Mouse (Mus musculus): ENCODE results near the gene Caskin1. TPM values are rescaled to one million over a fixed set of nuclear protein-coding genes. Genes with fewer than 3 reads are reported as not detected.

Caskin1 gene
- polyA plus RNA-seq, 1 experiment = 122 TPM

- no peaks in the 10 kb centered on the region for H3K27me3 ChIP-seq (ENCODE audit: control insufficient read depth, insufficient read depth, low read length)
- TF ChIP-seq CTCF (IDR thresholded peaks at IDR 0.05; ENCODE audit: borderline replicate concordance, insufficient read depth, low read depth, low read length) (no peak), POLR2A (IDR thresholded peaks at IDR 0.05; ENCODE audit: borderline replicate concordance, insufficient read depth, low read length) (no peak)
- no peak overlapping the region for H3K27ac ChIP-seq (ENCODE audit: insufficient read depth, low read length)
- H3K4me1 ChIP-seq (ENCODE audit: control insufficient read depth, insufficient read depth, low read length) = no peaks in the 10 kb centered on the region
- WGBS = 53% methylated on average over 6 of the region's 6 CpGs
- no peak overlapping the region for H3K4me3 ChIP-seq (replicated peaks; ENCODE audit: insufficient read depth, low read depth, low read length)
- DNase-seq = no peak
Measured at GRCm38 (mm10) chr17:24463374-24464133, 24.8 kb upstream of the Caskin1 start.

GRCm38 (mm10) chr17:24468636-24469246 is 19.7 kb upstream of the Caskin1 start:
- Histone ChIP-seq H3K27me3 (ENCODE audit: control insufficient read depth, insufficient read depth, low read length) (no peaks in the 10 kb centered on the region), H3K4me1 (ENCODE audit: control insufficient read depth, insufficient read depth, low read length) (peaks cover 10% of the 10 kb centered on the region), H3K4me3 (replicated peaks; ENCODE audit: insufficient read depth, low read depth, low read length) (no peak overlapping the region), H3K27ac (ENCODE audit: insufficient read depth, low read length) (no peak overlapping the region)
- WGBS = 78% methylated on average over 5 of the region's 5 CpGs
- no peak for DNase-seq
- TF ChIP-seq CTCF (IDR thresholded peaks at IDR 0.05; ENCODE audit: borderline replicate concordance, insufficient read depth, low read depth, low read length) (no peak), POLR2A (IDR thresholded peaks at IDR 0.05; ENCODE audit: borderline replicate concordance, insufficient read depth, low read length) (no peak)

- peak overlapping the region; percentile 50 for H3K27ac ChIP-seq (ENCODE audit: insufficient read depth, low read length)
- H3K4me1 ChIP-seq (ENCODE audit: control insufficient read depth, insufficient read depth, low read length) = peaks cover 10% of the 10 kb centered on the region
- 17% methylated on average over 7 of the region's 7 CpGs for WGBS
- H3K27me3 ChIP-seq (ENCODE audit: control insufficient read depth, insufficient read depth, low read length) = no peaks in the 10 kb centered on the region
- TF ChIP-seq CTCF (IDR thresholded peaks at IDR 0.05; ENCODE audit: borderline replicate concordance, insufficient read depth, low read depth, low read length) = no peak
- TF ChIP-seq POLR2A (IDR thresholded peaks at IDR 0.05; ENCODE audit: borderline replicate concordance, insufficient read depth, low read length) = no peak
- peak overlapping the region; percentile 81 for H3K4me3 ChIP-seq (replicated peaks; ENCODE audit: insufficient read depth, low read depth, low read length)
- DNase-seq = no peak
Measured at GRCm38 (mm10) chr17:24469336-24469909, 19.0 kb upstream of the Caskin1 start.

GRCm38 (mm10) chr17:24469910-24470602 is 18.3 kb upstream of the Caskin1 start, which contains the start of the genes E4f1 and Pgp:
Gene E4f1 (minus strand): TSS chr17:24470313.
Gene Pgp (plus strand): TSS chr17:24470392.
- H3K27ac ChIP-seq (ENCODE audit: insufficient read depth, low read length) = peak within 1 kb of the TSS; percentile 67
- peak; percentile 99 to 100 for DNase-seq
- TF ChIP-seq POLR2A (IDR thresholded peaks at IDR 0.05; ENCODE audit: borderline replicate concordance, insufficient read depth, low read length) (peak; percentile 73), CTCF (IDR thresholded peaks at IDR 0.05; ENCODE audit: borderline replicate concordance, insufficient read depth, low read depth, low read length) (no peak)
- peaks cover 10% of the 10 kb centered on the region for H3K4me1 ChIP-seq (ENCODE audit: control insufficient read depth, insufficient read depth, low read length)
- peak within 1 kb of the TSS; percentile 81 for H3K4me3 ChIP-seq (replicated peaks; ENCODE audit: insufficient read depth, low read depth, low read length)
- under 1% methylated on average over 75 of the region's 75 CpGs for WGBS
- H3K27me3 ChIP-seq (ENCODE audit: control insufficient read depth, insufficient read depth, low read length) = no peaks in the 10 kb centered on the region

- Histone ChIP-seq H3K27me3 (ENCODE audit: control insufficient read depth, insufficient read depth, low read length) (no peaks in the 10 kb centered on the region), H3K27ac (ENCODE audit: insufficient read depth, low read length) (peak overlapping the region; percentile 67), H3K4me3 (replicated peaks; ENCODE audit: insufficient read depth, low read depth, low read length) (peak overlapping the region; percentile 70), H3K4me1 (ENCODE audit: control insufficient read depth, insufficient read depth, low read length) (peaks cover 10% of the 10 kb centered on the region)
- TF ChIP-seq POLR2A (IDR thresholded peaks at IDR 0.05; ENCODE audit: borderline replicate concordance, insufficient read depth, low read length) (no peak), CTCF (IDR thresholded peaks at IDR 0.05; ENCODE audit: borderline replicate concordance, insufficient read depth, low read depth, low read length) (no peak)
- WGBS = under 1% methylated on average over 68 of the region's 68 CpGs
- peak in 1 of 2 experiments; percentile 66 for DNase-seq
Measured at GRCm38 (mm10) chr17:24470701-24471527, 17.5 kb upstream of the Caskin1 start.

- H3K4me1 ChIP-seq (ENCODE audit: control insufficient read depth, insufficient read depth, low read length) = peaks cover 17% of the 10 kb centered on the region
- H3K27me3 ChIP-seq (ENCODE audit: control insufficient read depth, insufficient read depth, low read length) = no peaks in the 10 kb centered on the region
- TF ChIP-seq POLR2A (IDR thresholded peaks at IDR 0.05; ENCODE audit: borderline replicate concordance, insufficient read depth, low read length) = no peak
- TF ChIP-seq CTCF (IDR thresholded peaks at IDR 0.05; ENCODE audit: borderline replicate concordance, insufficient read depth, low read depth, low read length) = no peak
- H3K27ac ChIP-seq (ENCODE audit: insufficient read depth, low read length) = no peak overlapping the region
- peak; percentile 70 to 85 for DNase-seq
- peak overlapping the region; percentile 3 for H3K4me3 ChIP-seq (replicated peaks; ENCODE audit: insufficient read depth, low read depth, low read length)
- WGBS = 24% methylated on average over 4 of the region's 4 CpGs
Measured at GRCm38 (mm10) chr17:24472512-24472911, 15.9 kb upstream of the Caskin1 start.

Data from cerebellum, adult 2 months (tissue).